Mouse (Mus musculus): ENCODE measurements around the gene Usp9x. TPM values are rescaled to one million over a fixed set of nuclear protein-coding genes. Genes with fewer than 3 reads are reported as not detected.

The Usp9x gene
- polyA plus RNA-seq, 1 experiment from 2014 or later, result 10.8 TPM

- H3K4me3 ChIP-seq (ENCODE audit: low read depth, low read length), result peak overlapping the region; percentile 75
These were observed 591 bp upstream of the Usp9x start for GRCm38 (mm10) chrX:13070573-13071240.

DNA sequence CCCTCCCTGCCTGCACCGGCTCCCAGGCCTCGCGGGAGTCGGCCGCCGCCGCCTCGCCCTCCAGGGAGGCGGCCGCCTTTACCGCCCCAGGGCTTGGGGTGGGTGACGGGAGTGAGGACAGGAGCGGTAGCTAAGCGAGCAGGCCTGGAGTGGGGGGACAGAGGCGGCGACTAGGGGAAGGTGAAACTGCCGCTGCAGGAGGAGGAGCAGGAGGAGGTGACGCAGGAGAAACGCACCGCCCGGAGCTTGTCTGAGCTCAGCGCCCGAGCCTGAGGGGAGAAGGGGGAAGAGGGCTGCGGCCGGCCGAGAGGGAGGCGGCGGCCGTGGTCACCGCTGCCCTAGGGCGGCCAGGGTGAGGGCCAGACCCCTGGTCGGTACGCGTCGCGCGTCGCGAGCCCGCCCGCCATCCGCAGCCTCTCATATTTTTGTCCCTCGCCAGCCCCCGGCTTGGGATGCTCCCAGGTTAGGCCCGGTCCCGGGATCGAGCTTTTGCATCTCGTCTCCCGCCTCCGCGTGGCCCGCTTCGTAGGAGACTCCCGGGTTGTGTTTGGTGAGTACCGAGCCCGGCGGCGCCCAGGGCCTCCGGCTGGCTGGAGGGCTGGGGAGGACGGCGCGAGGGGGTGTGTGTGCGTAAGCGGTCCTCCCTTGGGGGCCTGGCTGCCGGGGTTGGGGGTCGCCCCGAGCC lies 620 bp downstream of the Usp9x start:
- peak overlapping the region; percentile 98 for H3K27ac ChIP-seq (ENCODE audit: low read depth)
- WGBS (ENCODE audit: insufficient replicate concordance), result 16% methylated on average over 26 of the region's 67 CpGs
- H3K9ac ChIP-seq (replicated peaks), result peak overlapping the region; percentile 81
- TF ChIP-seq CTCF (IDR thresholded peaks at IDR 0.05; ENCODE audit: low read depth), result no peak
- no peak for TF ChIP-seq EP300 (IDR thresholded peaks at IDR 0.05; ENCODE audit: low read depth)
- H3K36me3 ChIP-seq (replicated peaks; ENCODE audit: insufficient read depth, low read length), result no peaks in the 10 kb centered on the region
- peak overlapping the region; percentile 75 for H3K4me2 ChIP-seq (ENCODE audit: low read depth, low read length)
- H3K27me3 ChIP-seq (ENCODE audit: insufficient read depth, low read length), result no peaks in the 10 kb centered on the region; the same call in 1 of the 2 replicates
- ATAC-seq, result peak; percentile 41
- peak overlapping the region; percentile 75 for H3K4me3 ChIP-seq (ENCODE audit: low read depth, low read length)
- no peaks in the 10 kb centered on the region for H3K9me3 ChIP-seq (ENCODE audit: low read length)
- no peaks in the 10 kb centered on the region for H3K4me1 ChIP-seq (ENCODE audit: insufficient read depth)
- peak; percentile 72 for DNase-seq

More at GRCm38 (mm10) chrX:13070573-13071240, 591 bp upstream of the Usp9x start:
- H3K9ac ChIP-seq (replicated peaks), result peak overlapping the region; percentile 63
- 0 out of 2 replicates have a peak, but pooled peaks have one; percentile 10 for TF ChIP-seq CTCF (IDR thresholded peaks at IDR 0.05; ENCODE audit: low read depth)
- no peak for TF ChIP-seq EP300 (IDR thresholded peaks at IDR 0.05; ENCODE audit: low read depth)
- no peaks in the 10 kb centered on the region; the same call in 1 of the 2 replicates for H3K27me3 ChIP-seq (ENCODE audit: insufficient read depth, low read length)
- 22% methylated on average over 35 of the region's 35 CpGs for WGBS (ENCODE audit: insufficient replicate concordance)
- ATAC-seq (peak; percentile 72), DNase-seq (peak; percentile 87)
- peak overlapping the region; percentile 98 for H3K27ac ChIP-seq (ENCODE audit: low read depth)
- H3K36me3 ChIP-seq (replicated peaks; ENCODE audit: insufficient read depth, low read length), result no peaks in the 10 kb centered on the region
- no peaks in the 10 kb centered on the region for H3K9me3 ChIP-seq (ENCODE audit: low read length)
- no peaks in the 10 kb centered on the region for H3K4me1 ChIP-seq (ENCODE audit: insufficient read depth)
- H3K4me2 ChIP-seq (ENCODE audit: low read depth, low read length), result peak overlapping the region; percentile 75

DNA sequence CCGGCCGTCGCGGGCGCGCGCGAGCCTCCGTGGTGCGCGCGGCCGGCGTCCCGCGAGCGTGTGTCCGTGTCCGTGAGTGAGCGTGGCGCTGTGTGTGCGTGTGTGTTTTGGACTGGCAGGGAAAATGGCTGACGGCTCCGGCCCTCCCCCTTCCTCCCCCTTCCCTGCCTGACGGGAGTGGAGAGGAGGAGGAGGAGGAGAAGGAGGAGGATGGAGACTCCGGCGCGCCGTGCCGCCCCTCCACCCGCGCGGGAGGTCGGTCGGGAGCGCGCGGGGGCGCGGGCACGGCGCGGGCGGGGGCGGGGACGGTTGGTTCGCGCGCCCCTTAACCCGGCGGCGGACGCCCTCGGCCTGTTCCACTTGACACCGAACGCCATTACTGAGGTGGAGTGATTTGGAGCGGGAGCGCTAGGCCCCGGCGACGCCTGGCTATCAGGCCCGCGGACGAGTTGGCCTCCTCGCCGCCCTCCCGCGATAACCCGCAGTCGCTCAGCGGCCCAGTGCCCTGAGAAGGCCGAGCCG lies 1.2 kb downstream of the Usp9x start:
- peak overlapping the region; percentile 81 for H3K9ac ChIP-seq (replicated peaks)
- peak overlapping the region; percentile 75 for H3K4me3 ChIP-seq (ENCODE audit: low read depth, low read length)
- TF ChIP-seq CTCF (IDR thresholded peaks at IDR 0.05; ENCODE audit: low read depth) (no peak), EP300 (IDR thresholded peaks at IDR 0.05; ENCODE audit: low read depth) (no peak)
- no peaks in the 10 kb centered on the region for H3K36me3 ChIP-seq (replicated peaks; ENCODE audit: insufficient read depth, low read length)
- no peaks in the 10 kb centered on the region for H3K9me3 ChIP-seq (ENCODE audit: low read length)
- DNase-seq (peak; percentile 78), ATAC-seq (peak; percentile 39)
- 22% methylated on average over 19 of the region's 73 CpGs for WGBS (ENCODE audit: insufficient replicate concordance)
- H3K4me1 ChIP-seq (ENCODE audit: insufficient read depth), result no peaks in the 10 kb centered on the region
- H3K4me2 ChIP-seq (ENCODE audit: low read depth, low read length), result peak overlapping the region; percentile 75
- H3K27ac ChIP-seq (ENCODE audit: low read depth), result peak overlapping the region; percentile 98
- H3K27me3 ChIP-seq (ENCODE audit: insufficient read depth, low read length), result no peaks in the 10 kb centered on the region; the same call in 1 of the 2 replicates

DNA sequence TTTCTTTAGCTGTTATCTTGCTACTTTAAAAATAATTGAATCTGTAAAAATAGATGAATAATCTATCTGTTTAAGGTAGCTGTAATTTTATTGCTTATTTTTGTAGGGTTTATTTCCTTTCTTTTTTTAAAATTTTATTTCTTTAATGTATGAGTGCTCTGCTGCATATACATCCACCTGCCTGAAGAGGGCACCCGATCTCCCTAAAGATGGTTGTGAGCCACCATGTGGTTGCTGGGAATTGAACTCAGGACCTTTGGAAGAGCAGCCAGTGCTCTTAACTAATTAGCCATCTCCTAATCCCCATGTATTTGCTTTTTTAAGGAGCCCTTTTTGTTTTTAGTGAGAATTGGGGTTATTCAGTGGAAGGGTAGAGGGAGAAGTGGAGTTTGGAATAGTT lies 14.3 kb downstream of the Usp9x start:
- Histone ChIP-seq H3K9ac (replicated peaks) (no peak overlapping the region), H3K36me3 (replicated peaks; ENCODE audit: insufficient read depth, low read length) (no peaks in the 10 kb centered on the region), H3K9me3 (ENCODE audit: low read length) (no peaks in the 10 kb centered on the region), H3K4me2 (ENCODE audit: low read depth, low read length) (no peak overlapping the region), H3K4me3 (ENCODE audit: low read depth, low read length) (no peak overlapping the region), H3K4me1 (ENCODE audit: insufficient read depth) (no peaks in the 10 kb centered on the region), H3K27ac (ENCODE audit: low read depth) (no peak overlapping the region), H3K27me3 (ENCODE audit: insufficient read depth, low read length) (no peaks in the 10 kb centered on the region)
- peak; percentile 32 for TF ChIP-seq CTCF (IDR thresholded peaks at IDR 0.05; ENCODE audit: low read depth)
- no peak for TF ChIP-seq EP300 (IDR thresholded peaks at IDR 0.05; ENCODE audit: low read depth)
- WGBS (ENCODE audit: insufficient replicate concordance), result 64% methylated on average over 1 of the region's 1 CpGs
- ATAC-seq (no peak), DNase-seq (no peak)

DNA sequence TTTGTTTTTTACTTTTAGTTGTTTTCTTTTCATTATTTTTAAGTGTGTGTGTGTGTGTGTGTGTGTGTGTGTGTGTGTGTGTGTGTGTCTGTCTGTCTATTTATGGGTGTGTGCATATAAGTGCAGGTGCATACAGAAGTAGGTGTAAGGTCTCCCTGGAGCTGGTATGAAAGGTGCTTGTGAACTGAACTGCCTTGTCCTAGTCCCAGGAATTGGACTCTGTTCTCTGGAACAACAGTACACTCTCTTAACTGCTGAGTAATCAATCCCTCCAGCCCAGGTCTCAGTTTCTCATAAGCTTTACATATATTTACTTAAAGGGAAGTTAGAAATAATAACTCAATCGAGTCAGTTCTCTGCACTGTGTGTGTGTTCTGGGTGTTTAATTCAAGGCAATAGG lies 25.7 kb downstream of the Usp9x start:
- H3K4me2 ChIP-seq (ENCODE audit: low read depth, low read length), result no peak overlapping the region
- no peaks in the 10 kb centered on the region for H3K4me1 ChIP-seq (ENCODE audit: insufficient read depth)
- H3K9me3 ChIP-seq (ENCODE audit: low read length), result no peaks in the 10 kb centered on the region
- H3K27ac ChIP-seq (ENCODE audit: low read depth), result no peak overlapping the region
- 55% methylated on average over 1 of the region's 1 CpGs for WGBS (ENCODE audit: insufficient replicate concordance)
- H3K27me3 ChIP-seq (ENCODE audit: insufficient read depth, low read length), result no peaks in the 10 kb centered on the region
- H3K4me3 ChIP-seq (ENCODE audit: low read depth, low read length), result no peak overlapping the region
- DNase-seq, result no peak
- no peak overlapping the region for H3K9ac ChIP-seq (replicated peaks)
- TF ChIP-seq CTCF (IDR thresholded peaks at IDR 0.05; ENCODE audit: low read depth) (no peak), EP300 (IDR thresholded peaks at IDR 0.05; ENCODE audit: low read depth) (no peak)
- 0 out of 2 replicates have a peak, but pooled peaks have one; percentile 25 for ATAC-seq
- peaks cover 6% of the 10 kb centered on the region; the same call in 1 of the 2 replicates for H3K36me3 ChIP-seq (replicated peaks; ENCODE audit: insufficient read depth, low read length)

DNA sequence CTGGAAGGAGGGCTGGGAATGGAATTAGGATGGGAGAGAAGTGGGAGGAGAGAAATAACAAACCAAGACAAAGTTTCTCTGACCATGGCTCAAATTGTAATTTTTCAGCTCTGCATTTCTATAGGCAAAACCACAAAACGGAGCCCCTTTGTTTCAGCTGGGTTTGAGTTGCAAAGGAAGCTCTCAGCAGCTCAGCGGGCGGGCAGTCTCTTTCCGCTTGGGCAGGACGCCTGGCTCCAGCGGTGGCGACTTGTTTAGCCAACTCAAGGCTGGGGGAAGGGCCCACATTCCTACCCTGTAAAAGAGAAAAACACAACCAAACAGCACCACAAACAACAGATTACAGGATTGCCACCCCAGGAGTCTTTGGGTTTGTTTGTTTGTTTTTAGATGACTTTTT lies 135.2 kb downstream of the Usp9x start:
- Histone ChIP-seq H3K4me1 (ENCODE audit: insufficient read depth) (no peaks in the 10 kb centered on the region), H3K4me2 (ENCODE audit: low read depth, low read length) (no peak overlapping the region), H3K9ac (replicated peaks) (no peak overlapping the region), H3K9me3 (ENCODE audit: low read length) (no peaks in the 10 kb centered on the region), H3K4me3 (ENCODE audit: low read depth, low read length) (no peak overlapping the region), H3K27me3 (ENCODE audit: insufficient read depth, low read length) (no peaks in the 10 kb centered on the region), H3K27ac (ENCODE audit: low read depth) (no peak overlapping the region), H3K36me3 (replicated peaks; ENCODE audit: insufficient read depth, low read length) (no peaks in the 10 kb centered on the region)
- ATAC-seq (no peak), DNase-seq (no peak)
- TF ChIP-seq CTCF (IDR thresholded peaks at IDR 0.05; ENCODE audit: low read depth), result no peak
- no peak for TF ChIP-seq EP300 (IDR thresholded peaks at IDR 0.05; ENCODE audit: low read depth)
- WGBS (ENCODE audit: insufficient replicate concordance), result 46% methylated on average over 7 of the region's 7 CpGs

All from liver, postnatal 0 days (tissue).